Mouse (Mus musculus): ENCODE data around the gene Dynll1. TPM values are rescaled to one million over a fixed set of nuclear protein-coding genes. Genes with fewer than 3 reads are reported as not detected.

Gene Dynll1
- 825 and 857 TPM in 2 replicates for polyA plus RNA-seq (2016; fragmentation: Nextera tagmentation; extraction: Ambion mirVana)

DNA sequence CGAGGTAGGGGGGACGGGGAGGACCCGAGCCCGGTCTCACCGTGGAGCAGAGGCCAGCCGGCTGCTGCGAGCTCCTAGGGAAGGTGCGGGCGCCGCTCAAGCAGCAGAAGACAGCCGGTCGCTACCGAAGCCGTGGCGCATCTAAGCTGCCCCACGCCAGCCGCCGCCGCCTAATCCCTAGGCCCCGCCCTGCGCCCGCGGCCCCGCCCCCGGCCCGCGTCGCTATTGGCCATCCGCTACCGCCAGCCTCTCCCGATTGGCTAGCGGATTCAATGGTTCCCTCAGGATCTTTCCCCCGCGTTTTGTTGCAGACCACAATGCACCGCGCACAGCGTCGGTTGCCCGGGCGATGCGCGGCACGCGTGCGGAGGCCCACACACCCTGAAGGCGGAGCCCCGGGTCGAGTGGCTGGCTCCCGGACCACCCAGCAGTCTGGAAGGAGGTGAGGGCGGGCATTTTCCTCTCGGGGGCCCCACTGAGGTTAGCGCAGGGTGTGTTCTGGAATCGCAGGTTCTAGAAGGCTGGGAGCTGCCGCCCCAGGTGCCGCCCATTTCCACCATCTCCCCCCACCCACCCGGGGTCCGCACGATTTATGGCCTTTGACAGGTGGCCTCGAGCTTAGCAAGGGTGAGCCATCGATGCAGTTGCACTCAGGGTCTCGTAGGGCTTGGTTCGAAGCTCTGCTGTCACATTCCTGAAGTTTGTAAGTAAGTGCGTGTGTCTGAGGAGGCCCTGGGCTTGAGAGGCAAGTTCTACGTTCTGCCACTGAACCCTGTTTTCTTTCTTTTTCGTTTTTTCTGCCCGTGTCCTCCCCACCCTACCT lies at the start of gene Dynll1:
Dynll1 (minus strand) TSS at position 208 of the 823 bp plus-strand sequence.
- Histone ChIP-seq H3K27me3 (replicated peaks) (no peaks in the 10 kb centered on the region), H3K9me3 (replicated peaks) (no peaks in the 10 kb centered on the region), H3K27ac (peak within 1 kb of the TSS; percentile 95), H3K4me1 (peaks cover 49% of the 10 kb centered on the region), H3K4me2 (peak within 1 kb of the TSS; percentile 95), H3K9ac (peak within 1 kb of the TSS; percentile 97), H3K36me3 (peaks cover 36% of the 10 kb centered on the region), H3K4me3 (peak within 1 kb of the TSS; percentile 89)
- ATAC-seq, result peak; percentile 95
- 2% methylated on average over 63 of the region's 66 CpGs for WGBS (ENCODE audit: insufficient replicate concordance)

DNA sequence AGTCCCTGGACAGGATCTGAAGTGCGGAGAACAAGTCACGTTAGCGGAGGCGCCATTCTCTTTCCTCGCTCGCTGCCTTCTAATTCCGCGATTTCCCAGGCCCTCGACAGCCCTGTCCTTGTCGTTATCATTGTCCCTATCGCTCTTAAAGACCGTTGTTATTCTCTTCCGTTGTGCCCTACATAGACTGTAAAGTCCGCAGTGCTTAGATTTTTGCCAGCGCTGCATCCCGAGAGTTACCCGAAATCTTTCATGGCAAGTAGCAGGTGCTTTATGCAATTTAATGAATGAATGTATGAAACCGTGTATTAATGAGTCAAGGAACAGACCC lies 48.4 kb upstream of the Dynll1 start:
- H3K4me3 ChIP-seq, result peak overlapping the region; percentile 95
- ATAC-seq, result peak; percentile 64
- peak overlapping the region; percentile 83 for H3K27ac ChIP-seq
- H3K9me3 ChIP-seq (replicated peaks), result no peaks in the 10 kb centered on the region
- H3K4me1 ChIP-seq, result peaks cover 20% of the 10 kb centered on the region
- H3K9ac ChIP-seq, result peak overlapping the region; percentile 90
- 2% methylated on average over 18 of the region's 18 CpGs for WGBS (ENCODE audit: insufficient replicate concordance)
- no peaks in the 10 kb centered on the region for H3K27me3 ChIP-seq (replicated peaks)
- peak overlapping the region; percentile 83 for H3K4me2 ChIP-seq
- H3K36me3 ChIP-seq, result peaks cover 26% of the 10 kb centered on the region

DNA sequence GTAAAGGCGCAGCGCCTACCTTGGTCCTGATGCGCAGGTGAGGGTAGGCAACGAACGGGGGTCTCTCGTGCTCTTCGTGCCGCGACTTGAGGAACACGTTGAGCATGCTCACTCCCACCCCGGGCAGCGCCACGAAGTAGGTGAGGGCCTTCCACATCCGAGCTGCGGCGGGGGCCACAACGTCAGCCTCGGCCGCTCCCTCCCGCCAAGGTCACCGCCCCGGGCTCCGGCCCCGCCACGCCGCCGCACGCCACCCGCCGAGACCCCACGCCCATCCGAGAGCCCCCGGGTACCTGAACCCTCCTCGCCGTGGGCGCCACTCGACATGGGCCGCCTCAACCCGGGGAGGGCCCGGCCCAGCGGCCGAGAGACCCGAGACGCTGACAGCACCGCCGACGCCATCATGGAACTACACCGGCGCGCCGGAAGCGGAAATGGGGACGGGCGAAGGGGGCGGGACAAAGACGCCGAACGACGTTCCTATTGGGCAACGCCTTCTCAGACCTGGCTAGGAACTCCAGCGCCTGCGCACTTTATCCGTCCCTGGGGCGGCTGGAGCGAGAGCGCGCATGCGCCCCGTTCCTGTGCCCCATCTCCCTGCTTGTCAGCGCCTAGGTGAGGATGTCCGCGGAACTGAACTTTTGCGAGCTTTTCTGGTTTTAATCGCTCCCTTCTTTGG lies 47.9 kb upstream of the Dynll1 start, which contains the start of gene Cox6a1:
Cox6a1 (minus strand) TSS at position 436 of the 679 bp plus-strand sequence.
- H3K36me3 ChIP-seq, result peaks cover 31% of the 10 kb centered on the region
- H3K27me3 ChIP-seq (replicated peaks), result no peaks in the 10 kb centered on the region
- no peaks in the 10 kb centered on the region for H3K9me3 ChIP-seq (replicated peaks)
- H3K4me3 ChIP-seq, result peak within 1 kb of the TSS; percentile 95
- under 1% methylated on average over 62 of the region's 74 CpGs for WGBS (ENCODE audit: insufficient replicate concordance)
- ATAC-seq, result peak; percentile 92
- peak within 1 kb of the TSS; percentile 92 for H3K4me2 ChIP-seq
- H3K9ac ChIP-seq, result peak within 1 kb of the TSS; percentile 90
- H3K27ac ChIP-seq, result peak within 1 kb of the TSS; percentile 83
- peaks cover 20% of the 10 kb centered on the region for H3K4me1 ChIP-seq

DNA sequence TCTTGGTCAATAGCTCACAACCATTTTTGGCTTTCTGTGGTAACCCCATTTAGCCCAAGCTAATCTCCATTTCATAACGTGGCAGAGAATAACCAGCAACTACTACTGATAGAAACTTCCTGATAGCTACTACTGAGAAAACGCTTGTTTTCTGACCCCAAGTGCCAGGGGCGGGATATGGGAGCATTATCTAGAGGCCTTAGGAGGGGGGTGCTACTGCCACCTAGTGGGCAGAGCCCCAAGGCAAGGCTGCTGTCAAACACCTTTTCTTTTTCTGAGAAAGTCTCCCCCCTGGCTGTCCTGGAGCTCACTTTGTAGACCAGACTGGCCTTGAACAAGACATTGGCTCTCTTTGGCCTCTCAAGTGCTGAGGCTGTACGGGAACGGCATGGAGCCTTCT lies 46.8 kb upstream of the Dynll1 start:
- ATAC-seq, result peak; percentile 67

DNA sequence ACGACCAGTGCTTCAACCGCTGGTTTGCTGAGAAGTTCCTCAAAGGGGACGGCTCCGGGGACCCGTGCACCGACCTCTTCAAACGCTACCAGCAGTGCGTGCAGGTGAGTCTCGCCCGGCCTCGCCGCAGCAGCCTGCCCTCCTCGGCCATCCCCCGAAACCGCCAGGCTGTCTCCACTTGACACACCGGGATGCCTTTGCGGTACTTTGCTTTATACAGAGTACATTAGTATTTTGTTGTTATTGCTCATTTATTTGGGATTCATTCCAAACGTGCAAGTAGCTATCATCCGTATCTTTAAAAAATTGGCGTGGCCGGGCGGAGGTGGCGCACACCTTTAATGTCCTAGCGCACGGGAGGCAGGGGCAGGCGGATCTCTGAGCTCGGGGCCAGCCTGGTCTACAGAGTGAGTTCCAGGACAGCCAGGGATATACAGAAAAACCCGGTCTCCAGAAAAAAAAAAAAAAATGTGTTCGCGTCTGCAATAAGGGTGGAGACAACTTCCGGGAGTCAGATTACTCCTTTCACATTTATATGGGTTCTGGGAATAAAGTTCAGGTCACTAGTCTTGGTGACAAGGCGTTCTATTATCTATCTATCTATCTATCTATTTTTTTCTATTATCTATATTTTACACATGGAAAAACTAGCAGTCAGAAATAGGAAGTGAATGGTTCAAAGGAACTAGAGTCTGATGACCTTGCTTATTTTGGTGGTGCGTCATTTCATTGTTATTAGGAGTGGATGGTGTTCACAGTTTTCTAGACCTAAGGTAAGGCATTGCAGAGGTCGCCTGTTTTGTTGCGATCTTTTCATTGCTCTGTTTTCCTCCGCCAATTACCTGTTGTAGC lies 40.7 kb upstream of the Dynll1 start:
- peaks cover 66% of the 10 kb centered on the region for H3K36me3 ChIP-seq
- peak overlapping the region; percentile 85 for H3K4me2 ChIP-seq
- WGBS (ENCODE audit: insufficient replicate concordance), result 7% methylated on average over 36 of the region's 36 CpGs
- peak overlapping the region; percentile 93 for H3K9ac ChIP-seq
- H3K4me3 ChIP-seq, result peak overlapping the region; percentile 91
- H3K27ac ChIP-seq, result peak overlapping the region; percentile 91
- peak; percentile 63 for ATAC-seq
- no peaks in the 10 kb centered on the region for H3K9me3 ChIP-seq (replicated peaks)
- H3K4me1 ChIP-seq, result peaks cover 48% of the 10 kb centered on the region
- H3K27me3 ChIP-seq (replicated peaks), result no peaks in the 10 kb centered on the region

More for the DNA sequence above, 46.8 kb upstream of the Dynll1 start:
- no peaks in the 10 kb centered on the region for H3K27me3 ChIP-seq (replicated peaks)
- H3K9ac ChIP-seq, result peak overlapping the region; percentile 90
- H3K9me3 ChIP-seq (replicated peaks), result no peaks in the 10 kb centered on the region
- H3K36me3 ChIP-seq, result peaks cover 42% of the 10 kb centered on the region
- peak overlapping the region; percentile 95 for H3K4me3 ChIP-seq
- peak overlapping the region; percentile 92 for H3K4me2 ChIP-seq
- under 1% methylated on average over 5 of the region's 5 CpGs for WGBS (ENCODE audit: insufficient replicate concordance)
- peak overlapping the region; percentile 79 for H3K27ac ChIP-seq
- peaks cover 23% of the 10 kb centered on the region for H3K4me1 ChIP-seq

DNA sequence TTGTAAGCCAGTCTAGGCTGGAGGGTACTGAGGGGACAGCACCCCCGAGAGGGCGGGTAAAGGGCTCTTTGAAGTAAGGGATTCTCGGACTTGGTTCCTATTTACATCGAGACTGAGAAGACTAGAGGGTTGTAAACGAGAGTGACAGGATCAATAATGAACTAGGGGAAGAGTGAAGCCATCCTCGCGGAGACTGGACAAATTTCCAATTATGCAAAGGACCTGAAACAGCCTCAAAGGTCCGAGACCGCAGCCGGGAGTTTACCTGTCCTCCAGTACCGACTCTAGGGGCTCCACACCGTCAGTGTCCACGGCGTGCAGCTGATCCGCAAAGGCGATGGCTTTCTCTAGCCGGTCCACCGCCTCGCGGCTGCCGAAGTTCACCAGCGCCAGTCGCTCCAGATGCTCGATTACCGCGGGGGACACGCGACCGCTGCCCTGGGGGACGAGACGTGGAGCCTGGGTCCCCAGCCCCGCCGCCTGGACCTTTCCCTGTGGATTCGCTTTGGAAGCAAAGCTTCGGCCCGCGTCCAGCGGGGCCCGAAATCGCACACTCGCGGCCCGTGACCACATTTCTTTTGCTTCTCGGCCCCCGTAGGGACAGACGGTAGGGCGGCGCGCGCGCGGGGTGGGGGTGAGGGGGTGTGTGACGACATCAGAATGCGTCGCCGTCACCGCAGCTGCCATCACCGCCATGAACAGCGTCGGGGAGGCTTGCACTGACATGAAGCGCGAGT lies 39.9 kb upstream of the Dynll1 start, which contains the start of the genes Gatc and Triap1:
Gatc (minus strand) TSS at position 602 of the 737 bp plus-strand sequence.
Triap1 (plus strand) TSS at position 649 of the 737 bp plus-strand sequence.
- Histone ChIP-seq H3K27ac (peak within 1 kb of the TSS; percentile 91), H3K4me3 (peak within 1 kb of the TSS; percentile 91), H3K9me3 (replicated peaks) (no peaks in the 10 kb centered on the region), H3K4me1 (peaks cover 48% of the 10 kb centered on the region), H3K36me3 (peaks cover 66% of the 10 kb centered on the region), H3K27me3 (replicated peaks) (no peaks in the 10 kb centered on the region), H3K9ac (peak within 1 kb of the TSS; percentile 93), H3K4me2 (peak within 1 kb of the TSS; percentile 85)
- under 1% methylated on average over 62 of the region's 62 CpGs for WGBS (ENCODE audit: insufficient replicate concordance)
- ATAC-seq, result peak; percentile 90

DNA sequence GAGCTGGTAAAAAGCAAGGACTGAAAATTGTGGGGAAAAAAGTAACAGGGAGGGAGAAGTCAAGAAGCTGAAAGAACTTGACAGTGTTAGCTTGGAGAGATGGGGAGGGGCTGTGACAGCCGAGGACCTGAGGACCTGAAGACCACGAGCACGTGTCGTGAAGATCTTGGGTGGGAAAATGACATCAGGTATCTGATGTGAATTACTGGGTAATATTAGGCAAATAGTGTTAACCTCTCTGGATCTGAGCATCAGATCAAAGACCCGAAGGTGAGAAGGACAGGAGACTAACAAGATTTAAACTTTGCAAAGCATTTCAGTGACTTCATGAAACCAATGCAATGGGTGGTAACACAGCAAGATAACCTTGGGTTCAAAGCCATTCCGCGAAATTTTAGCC lies 39.2 kb upstream of the Dynll1 start:
- Histone ChIP-seq H3K4me1 (peaks cover 53% of the 10 kb centered on the region), H3K9me3 (replicated peaks) (no peaks in the 10 kb centered on the region), H3K36me3 (peaks cover 66% of the 10 kb centered on the region), H3K27me3 (replicated peaks) (no peaks in the 10 kb centered on the region), H3K27ac (0 out of 2 replicates have a peak overlapping the region, but pooled peaks have one; percentile 0), H3K9ac (peak overlapping the region; percentile 93), H3K4me2 (peak overlapping the region; percentile 85), H3K4me3 (peak overlapping the region; percentile 91)
- 12% methylated on average over 7 of the region's 7 CpGs for WGBS (ENCODE audit: insufficient replicate concordance)
- no peak for ATAC-seq

DNA sequence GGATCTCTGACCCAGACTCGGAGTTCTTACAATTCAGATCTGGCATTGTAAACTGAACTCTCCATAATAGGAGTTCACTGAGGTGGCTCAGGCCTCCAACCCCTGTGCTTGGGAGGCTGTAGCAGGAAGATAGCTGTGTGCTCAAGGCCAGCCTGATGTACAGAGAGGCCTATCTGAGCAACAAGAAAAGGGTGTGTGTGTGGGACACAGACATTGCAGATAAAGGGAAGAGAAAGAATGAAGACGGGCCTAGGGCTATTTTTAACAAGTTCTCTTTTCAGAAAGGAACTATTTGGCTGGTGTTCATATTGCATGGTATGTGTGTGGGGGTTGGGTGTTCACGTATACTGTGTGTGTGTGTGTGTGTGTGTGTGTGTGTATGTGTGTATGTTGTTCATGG lies 32.8 kb upstream of the Dynll1 start:
- Histone ChIP-seq H3K4me2 (peak overlapping the region; percentile 60), H3K9ac (peak overlapping the region; percentile 57)

DNA sequence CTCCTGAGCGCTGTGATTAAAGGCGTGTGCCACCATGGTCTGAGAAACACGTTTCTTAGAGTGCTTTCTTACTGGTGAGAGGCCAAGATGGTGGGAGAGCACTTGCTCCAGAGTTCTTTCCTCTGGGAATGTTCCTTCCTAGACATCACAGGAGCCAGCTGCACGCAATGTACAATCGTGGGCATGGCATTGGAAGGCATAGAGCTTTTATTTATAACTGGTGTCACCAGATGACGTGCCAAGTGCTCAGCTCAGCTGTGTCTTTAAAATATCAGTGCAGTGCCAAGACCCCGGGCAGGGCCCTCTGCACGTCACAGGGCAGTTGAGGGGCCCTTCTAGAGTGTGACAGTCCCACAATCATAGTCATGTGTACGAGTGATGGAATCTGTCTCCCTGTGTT lies 30.2 kb upstream of the Dynll1 start:
- 0 out of 2 replicates have a peak overlapping the region, but pooled peaks have one; percentile 6 for H3K4me3 ChIP-seq
- 77% methylated on average over 9 of the region's 9 CpGs for WGBS (ENCODE audit: insufficient replicate concordance)
- peaks cover 73% of the 10 kb centered on the region for H3K36me3 ChIP-seq
- H3K9ac ChIP-seq, result 0 out of 2 replicates have a peak overlapping the region, but pooled peaks have one; percentile 18
- no peaks in the 10 kb centered on the region for H3K27me3 ChIP-seq (replicated peaks)
- peak overlapping the region; percentile 92 for H3K27ac ChIP-seq
- no peak for ATAC-seq
- peaks cover 79% of the 10 kb centered on the region for H3K4me1 ChIP-seq
- H3K9me3 ChIP-seq (replicated peaks), result no peaks in the 10 kb centered on the region
- peak overlapping the region; percentile 87; the same call in 1 of the 2 replicates for H3K4me2 ChIP-seq

More for the DNA sequence above, 32.8 kb upstream of the Dynll1 start:
- Histone ChIP-seq H3K4me1 (peaks cover 88% of the 10 kb centered on the region), H3K9me3 (replicated peaks) (no peaks in the 10 kb centered on the region), H3K27ac (peak overlapping the region; percentile 92), H3K4me3 (peak overlapping the region; percentile 30), H3K36me3 (peaks cover 98% of the 10 kb centered on the region), H3K27me3 (replicated peaks) (no peaks in the 10 kb centered on the region)
- 15% methylated on average over 3 of the region's 3 CpGs for WGBS (ENCODE audit: insufficient replicate concordance)
- peak; percentile 98 for ATAC-seq

DNA sequence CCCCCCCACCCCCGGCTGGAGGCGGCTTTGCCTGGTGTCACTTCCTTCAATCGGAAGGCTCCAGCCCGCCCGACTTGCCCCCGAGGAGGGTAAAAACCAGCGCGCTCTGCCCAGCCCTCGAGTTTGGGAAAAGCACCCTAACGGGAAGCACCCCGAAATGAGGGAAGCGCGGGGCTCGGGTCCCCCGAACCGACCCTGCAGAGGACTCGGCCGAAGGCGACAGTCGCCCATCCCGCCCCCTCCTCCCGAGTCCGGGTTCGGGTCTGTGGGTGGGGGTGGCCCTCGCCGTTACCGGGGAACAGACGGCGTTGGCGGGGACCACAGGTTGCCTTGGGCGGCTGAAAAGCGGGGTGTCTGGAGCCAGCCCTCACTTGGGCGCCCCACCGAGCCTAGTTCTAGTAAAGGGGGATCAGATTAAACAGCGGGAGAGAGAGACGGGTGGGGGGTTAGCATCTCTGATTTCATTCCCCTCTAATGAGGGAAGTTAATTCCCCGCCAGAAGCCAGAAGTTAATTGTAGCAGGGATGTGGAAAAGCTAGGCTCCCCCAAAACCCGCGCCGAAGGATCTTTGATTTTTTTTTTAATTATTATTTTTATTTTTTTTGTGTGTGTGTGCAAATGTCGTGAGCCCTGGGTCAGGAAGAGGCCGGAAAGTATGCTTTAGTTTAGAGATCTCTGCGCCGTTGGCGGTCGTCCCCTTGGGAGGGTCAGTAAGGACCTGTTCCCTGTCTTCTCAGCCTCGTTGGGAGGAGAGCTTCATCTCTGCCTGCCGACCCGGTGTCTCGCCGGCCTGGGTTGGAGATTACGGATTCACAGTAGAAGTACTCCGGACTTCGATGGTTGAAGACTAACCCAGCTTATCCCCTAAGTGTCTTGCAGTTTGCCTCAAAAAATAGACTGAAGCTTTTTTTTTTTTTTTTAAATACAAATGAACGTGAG lies 27.1 kb upstream of the Dynll1 start:
- Histone ChIP-seq H3K36me3 (peaks cover 42% of the 10 kb centered on the region), H3K9me3 (replicated peaks) (no peaks in the 10 kb centered on the region), H3K9ac (peak overlapping the region; percentile 94), H3K27ac (peak overlapping the region; percentile 96), H3K4me3 (peak overlapping the region; percentile 90), H3K4me2 (peak overlapping the region; percentile 87), H3K27me3 (replicated peaks) (no peaks in the 10 kb centered on the region), H3K4me1 (peaks cover 67% of the 10 kb centered on the region)
- 1% methylated on average over 53 of the region's 55 CpGs for WGBS (ENCODE audit: insufficient replicate concordance)
- ATAC-seq, result peak; percentile 22; the same call in 1 of the 2 replicates

Data from liver, embryonic 12.5 days (tissue).